Mouse (Mus musculus): Measurements from ENCODE around the gene P2ry4. TPM values are rescaled to one million over a fixed set of nuclear protein-coding genes. Genes with fewer than 3 reads are reported as not detected.
A peak's percentile ranks its signal among the peaks of the same experiment; 100 is the strongest.

Gene P2ry4
- total RNA-seq (2017): not detected in 2 replicates

- ATAC-seq (replicated peaks; ENCODE audit: low read depth, poor library complexity, severe bottlenecking): no peak
Measured at GRCm38 (mm10) chrX:100594791-100595190, at the start of gene P2ry4. TSS of gene P2ry4 (minus strand) at chrX:100594869.

DNA sequence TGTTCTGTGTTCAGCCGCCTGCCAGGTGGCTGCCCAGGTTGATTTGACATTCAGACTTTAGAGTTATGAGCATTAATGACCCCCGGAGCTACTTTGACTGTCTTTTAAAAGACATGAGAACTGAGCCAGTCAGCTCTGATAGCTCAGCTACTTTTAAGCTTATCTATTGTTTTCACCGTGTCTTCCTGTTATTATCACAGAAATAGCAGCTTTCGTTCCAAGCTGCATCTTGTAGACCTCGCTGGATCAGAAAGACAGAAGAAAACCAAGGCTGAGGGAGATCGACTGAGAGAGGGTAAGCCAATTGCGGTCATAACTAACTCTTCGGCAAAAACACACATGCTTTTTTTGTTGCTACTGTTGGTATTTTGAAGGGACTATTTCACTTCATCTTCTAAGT, 43.8 kb upstream of the P2ry4 start:
- no peak for ATAC-seq (replicated peaks; ENCODE audit: low read depth, poor library complexity, severe bottlenecking)

GRCm38 (mm10) chrX:100629076-100629475, 34.4 kb upstream of the P2ry4 start:
- no peak for ATAC-seq (replicated peaks; ENCODE audit: low read depth, poor library complexity, severe bottlenecking)

DNA sequence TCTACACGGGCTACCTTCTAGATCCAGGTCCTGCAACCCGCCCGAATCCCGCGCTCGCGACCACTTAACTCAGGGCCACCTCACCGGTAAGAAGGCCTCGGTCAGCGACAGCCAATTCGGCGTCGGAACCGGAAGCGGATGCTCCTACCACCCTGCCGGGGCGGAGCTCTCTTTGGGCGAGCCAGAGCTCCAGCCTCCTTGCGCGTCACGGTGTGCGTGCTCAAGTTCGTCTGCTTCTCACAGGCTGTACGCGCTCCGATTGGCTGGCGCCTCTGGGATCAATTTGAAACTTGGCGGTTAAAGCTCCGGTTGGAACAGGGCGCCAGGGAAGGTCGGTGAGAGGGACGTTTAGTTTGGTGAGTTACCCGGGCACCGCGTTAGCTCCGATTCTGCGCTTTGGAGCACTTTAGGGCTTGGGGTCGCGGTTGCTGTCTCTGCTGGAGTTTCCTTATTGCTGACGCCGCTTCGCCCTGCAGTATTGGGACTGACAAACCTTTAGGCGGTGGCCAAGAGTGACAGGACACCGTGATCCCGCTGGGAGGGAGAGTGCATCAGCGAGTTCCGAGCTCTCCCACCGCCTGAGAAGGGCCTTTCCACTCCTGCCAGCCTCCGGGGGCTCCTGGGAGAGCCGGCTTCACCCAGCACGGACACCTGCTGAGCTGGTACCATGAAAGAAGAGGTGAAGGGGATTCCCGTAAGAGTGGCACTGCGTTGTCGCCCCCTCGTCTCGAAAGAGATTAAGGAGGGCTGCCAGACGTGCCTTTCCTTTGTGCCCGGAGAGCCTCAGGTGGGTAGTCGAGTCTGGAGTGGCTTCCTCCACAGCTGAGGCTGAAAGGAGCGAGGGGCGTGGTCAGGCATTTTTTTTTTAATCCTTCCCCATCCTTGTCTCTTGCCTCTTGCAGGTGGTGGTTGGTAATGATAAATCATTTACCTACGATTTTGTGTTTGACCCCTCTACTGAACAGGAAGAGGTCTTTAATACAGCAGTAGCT, 31.4 kb upstream of the P2ry4 start, which contains the start of gene Pdzd11:
Gene Pdzd11 (minus strand): TSS at position 767 of the 992 bp plus-strand sequence.
- ATAC-seq (replicated peaks; ENCODE audit: low read depth, poor library complexity, severe bottlenecking): peak; percentile 100

DNA sequence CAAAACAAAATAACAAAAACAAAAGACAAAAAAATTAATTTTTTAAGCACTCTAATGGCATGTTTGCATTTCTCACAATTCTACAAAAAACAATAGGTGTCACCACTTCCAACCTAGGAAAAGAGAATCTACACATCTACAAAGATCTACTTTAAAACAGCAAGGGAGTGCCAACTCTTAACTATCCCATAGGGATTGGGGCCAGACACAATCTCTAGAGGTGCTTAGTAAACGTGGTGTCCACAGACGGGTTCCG, 30.8 kb upstream of the P2ry4 start, which contains the start of gene Kif4:
Gene Kif4 (plus strand): TSS at position 192 of the 256 bp plus-strand sequence.
- no peak for ATAC-seq (replicated peaks; ENCODE audit: low read depth, poor library complexity, severe bottlenecking)

DNA sequence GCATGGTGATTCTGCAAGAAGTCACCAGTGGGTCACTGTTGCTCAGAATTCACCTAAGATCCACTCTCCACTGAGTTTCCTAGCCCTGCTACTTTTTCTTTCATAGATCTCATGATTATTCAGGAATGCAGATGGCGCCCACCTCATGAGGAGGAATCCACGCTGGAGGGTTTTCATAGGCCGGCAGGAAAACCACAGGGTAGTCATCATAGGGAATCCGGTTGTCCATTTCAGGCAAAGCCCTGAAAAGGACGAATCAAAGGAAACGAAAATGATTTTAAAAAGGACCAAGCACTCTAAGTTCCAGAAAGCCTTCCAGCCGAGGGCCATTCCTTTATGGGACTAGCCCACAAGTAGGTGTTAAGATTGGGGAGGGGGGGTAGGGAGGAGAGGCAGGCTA, 30.5 kb upstream of the P2ry4 start:
- no peak for ATAC-seq (replicated peaks; ENCODE audit: low read depth, poor library complexity, severe bottlenecking)

GRCm38 (mm10) chrX:100624242-100624641, 29.6 kb upstream of the P2ry4 start:
- no peak for ATAC-seq (replicated peaks; ENCODE audit: low read depth, poor library complexity, severe bottlenecking)

DNA sequence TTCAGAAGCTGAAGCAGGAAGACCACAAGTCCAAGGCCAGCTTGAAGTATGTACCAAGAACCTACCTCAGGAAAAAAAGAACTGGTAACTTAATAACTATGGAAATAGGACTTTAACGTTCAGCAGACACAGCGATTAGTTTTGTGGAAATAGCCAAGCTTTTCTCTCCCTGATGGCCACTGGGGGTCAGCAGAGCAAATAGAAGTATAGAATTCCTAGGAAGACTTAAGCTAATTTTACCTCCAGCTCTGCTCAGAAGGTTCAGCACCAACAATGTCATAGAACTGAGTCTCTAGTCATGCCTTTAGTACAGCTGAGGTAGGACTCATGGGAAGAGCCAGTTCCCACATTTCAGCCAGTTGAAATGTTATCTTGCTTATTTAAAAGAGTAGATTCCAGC, 26.7 kb upstream of the P2ry4 start:
- ATAC-seq (replicated peaks; ENCODE audit: low read depth, poor library complexity, severe bottlenecking): no peak

DNA sequence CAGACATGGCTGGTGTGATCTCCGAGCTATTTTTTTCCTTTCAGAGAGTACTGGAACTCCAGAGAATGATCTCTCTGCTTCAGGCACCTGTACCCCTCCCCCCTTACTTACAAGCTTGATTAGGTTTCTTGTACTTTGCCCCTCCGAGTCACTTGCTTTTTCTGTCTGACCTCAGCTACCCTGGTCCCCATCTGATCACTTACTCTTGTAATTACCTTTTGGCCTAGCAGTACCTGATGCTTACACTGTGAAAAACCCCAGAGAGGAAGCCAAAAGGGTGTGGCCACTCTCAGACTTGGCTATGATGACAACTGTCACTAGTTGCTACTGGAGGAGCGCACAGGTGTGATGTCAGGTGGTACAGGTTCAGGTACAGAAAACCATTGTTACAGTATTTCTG, 23.8 kb upstream of the P2ry4 start:
- no peak for ATAC-seq (replicated peaks; ENCODE audit: low read depth, poor library complexity, severe bottlenecking)

DNA sequence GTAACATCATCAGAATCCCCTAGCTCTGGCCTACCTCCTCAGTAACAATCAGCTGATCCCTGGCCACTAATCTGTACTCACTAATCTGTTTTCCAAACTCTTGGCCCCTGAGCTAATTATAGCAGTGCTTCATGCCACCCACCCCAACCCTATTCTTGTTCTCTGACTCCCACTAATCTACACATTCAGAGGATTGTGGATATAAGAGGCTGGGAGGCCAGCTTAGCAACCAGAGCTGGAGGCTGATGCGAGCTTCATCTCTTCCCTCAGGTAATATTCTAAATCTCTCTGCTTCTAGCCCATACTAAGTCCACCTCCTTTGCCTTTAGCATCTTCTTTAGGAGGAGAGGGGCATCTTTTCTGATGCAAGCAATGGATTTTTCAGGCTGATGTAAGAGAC, 10.6 kb upstream of the P2ry4 start, which contains the start of gene Arr3:
Gene Arr3 (plus strand): TSS at position 184 of the 400 bp plus-strand sequence.
- no peak for ATAC-seq (replicated peaks; ENCODE audit: low read depth, poor library complexity, severe bottlenecking)

DNA sequence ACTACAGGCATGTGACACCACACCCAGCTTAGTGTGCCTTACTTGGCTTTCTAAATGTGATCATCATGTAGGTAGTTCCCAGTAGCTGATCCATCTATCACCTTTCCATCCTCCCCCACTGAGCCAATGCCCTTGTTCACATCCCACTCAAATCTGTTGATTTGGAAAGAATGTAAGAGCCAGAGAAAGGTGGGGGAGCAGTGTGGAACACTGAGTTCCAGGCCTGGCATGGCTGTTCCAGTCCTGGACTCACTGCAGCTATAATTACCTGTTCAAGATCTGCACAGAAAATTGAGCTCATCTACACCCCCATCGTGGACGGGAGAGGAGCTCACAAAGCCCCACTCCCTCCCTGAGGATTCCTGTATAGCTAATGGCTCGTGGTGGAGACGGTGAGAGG, 5.1 kb upstream of the P2ry4 start:
- ATAC-seq (replicated peaks; ENCODE audit: low read depth, poor library complexity, severe bottlenecking): no peak

- no peak for ATAC-seq (replicated peaks; ENCODE audit: low read depth, poor library complexity, severe bottlenecking)
Measured at GRCm38 (mm10) chrX:100597439-100597838, 2.8 kb upstream of the P2ry4 start.

- no peak for ATAC-seq (replicated peaks; ENCODE audit: low read depth, poor library complexity, severe bottlenecking)
Measured at GRCm38 (mm10) chrX:100571951-100572350, 22.7 kb downstream of the P2ry4 start, which contains the start of gene Awat1. TSS of gene Awat1 (plus strand) at chrX:100572251.

GRCm38 (mm10) chrX:100565696-100566095, 29.0 kb downstream of the P2ry4 start:
- ATAC-seq (replicated peaks; ENCODE audit: low read depth, poor library complexity, severe bottlenecking): no peak

DNA sequence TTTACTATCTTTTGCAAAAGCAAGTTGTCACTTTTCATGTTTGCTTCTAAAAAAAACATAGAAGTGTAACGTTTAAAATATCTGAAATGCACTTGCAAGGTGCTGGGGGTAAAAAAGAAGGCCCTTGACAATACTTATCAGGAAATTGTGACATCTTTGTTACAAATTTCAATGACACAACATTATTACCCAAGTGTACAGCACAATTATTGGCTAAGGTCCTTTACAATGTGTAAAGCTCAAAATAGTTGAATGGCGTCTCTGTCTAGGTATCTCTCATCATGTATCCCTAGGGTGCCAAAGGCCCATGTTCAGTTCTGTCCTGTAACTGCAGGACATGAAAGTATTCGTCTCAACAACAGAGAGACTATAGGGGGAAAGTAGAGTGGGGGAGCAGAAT, 38.6 kb downstream of the P2ry4 start:
- no peak for ATAC-seq (replicated peaks; ENCODE audit: low read depth, poor library complexity, severe bottlenecking)

Other genes starting within 250 kb of the P2ry4 start
- gene Otud6a, start 165.9 kb downstream of the P2ry4 start, total RNA-seq (2017): not detected in 2 replicates
- gene Awat2, start 152.2 kb downstream of the P2ry4 start, total RNA-seq (2017): 0.82 TPM in 1 of 2 replicates, not detected in the other
- 115 and 132 TPM in 2 replicates for gene Igbp1, start 100.6 kb downstream of the P2ry4 start, total RNA-seq (2017)
- gene Dgat2l6, start 70.0 kb downstream of the P2ry4 start, total RNA-seq (2017): not detected in 2 replicates
- not detected in 2 replicates for gene Awat1, start 22.6 kb downstream of the P2ry4 start, total RNA-seq (2017)
- not detected in 2 replicates for gene Arr3, start 10.6 kb upstream of the P2ry4 start, total RNA-seq (2017)
- gene Kif4, start 30.9 kb upstream of the P2ry4 start, total RNA-seq (2017): 42.7 and 50.8 TPM in 2 replicates
- gene Pdzd11, start 31.7 kb upstream of the P2ry4 start, total RNA-seq (2017): 20.1 and 20.9 TPM in 2 replicates
- 0.58 TPM in 1 of 2 replicates, not detected in the other for gene Gdpd2, start 135.0 kb upstream of the P2ry4 start, total RNA-seq (2017)
- gene Dlg3, start 172.9 kb upstream of the P2ry4 start, total RNA-seq (2017): 13.4 and 17.0 TPM in 2 replicates

Measured in common myeloid progenitor, adult 5-6 weeks (primary cell).